Mouse (Mus musculus): ENCODE measurements around the gene Dnah11.

The Dnah11 gene

GRCm38 (mm10) chr12:118085291-118085690 lies 113.6 kb downstream of the Dnah11 start:
- DNase-seq (ENCODE audit: low spot score) = no peak

- DNase-seq (ENCODE audit: low spot score) = no peak
Observed at GRCm38 (mm10) chr12:118084806-118085205, 114.0 kb downstream of the Dnah11 start.

- no peak for DNase-seq (ENCODE audit: low spot score)
Observed at GRCm38 (mm10) chr12:118084134-118084533, 114.7 kb downstream of the Dnah11 start.

GRCm38 (mm10) chr12:118080441-118080840 lies 118.4 kb downstream of the Dnah11 start:
- no peak for DNase-seq (ENCODE audit: low spot score)

GRCm38 (mm10) chr12:118078434-118078989 lies 120.3 kb downstream of the Dnah11 start:
- DNase-seq (ENCODE audit: low spot score) = no peak

- no peak for DNase-seq (ENCODE audit: low spot score)
Observed at GRCm38 (mm10) chr12:118076802-118077201, 122.0 kb downstream of the Dnah11 start.

GRCm38 (mm10) chr12:118072181-118072872 lies 126.5 kb downstream of the Dnah11 start:
- no peak for DNase-seq (ENCODE audit: low spot score)

- DNase-seq (ENCODE audit: low spot score) = no peak
Observed at GRCm38 (mm10) chr12:118071667-118072066, 127.2 kb downstream of the Dnah11 start.

- DNase-seq (ENCODE audit: low spot score) = no peak
Observed at GRCm38 (mm10) chr12:118068785-118069184, 130.1 kb downstream of the Dnah11 start.

- DNase-seq (ENCODE audit: low spot score) = no peak
Observed at GRCm38 (mm10) chr12:118062343-118062742, 136.5 kb downstream of the Dnah11 start.

- no peak for DNase-seq (ENCODE audit: low spot score)
Observed at GRCm38 (mm10) chr12:118056876-118057275, 142.0 kb downstream of the Dnah11 start.

- no peak for DNase-seq (ENCODE audit: low spot score)
Observed at GRCm38 (mm10) chr12:118045381-118045780, 153.5 kb downstream of the Dnah11 start.

- DNase-seq (ENCODE audit: low spot score) = no peak
Observed at GRCm38 (mm10) chr12:118043130-118043647, 155.7 kb downstream of the Dnah11 start.

GRCm38 (mm10) chr12:118042196-118042595 lies 156.6 kb downstream of the Dnah11 start:
- no peak for DNase-seq (ENCODE audit: low spot score)

GRCm38 (mm10) chr12:118034990-118035389 lies 163.9 kb downstream of the Dnah11 start:
- no peak for DNase-seq (ENCODE audit: low spot score)

- no peak for DNase-seq (ENCODE audit: low spot score)
Observed at GRCm38 (mm10) chr12:118025771-118026170, 173.1 kb downstream of the Dnah11 start.

- no peak for DNase-seq (ENCODE audit: low spot score)
Observed at GRCm38 (mm10) chr12:118018936-118019335, 179.9 kb downstream of the Dnah11 start.

- DNase-seq (ENCODE audit: low spot score) = no peak
Observed at GRCm38 (mm10) chr12:118013872-118014271, 185.0 kb downstream of the Dnah11 start.

GRCm38 (mm10) chr12:118011921-118012320 lies 186.9 kb downstream of the Dnah11 start:
- DNase-seq (ENCODE audit: low spot score) = no peak

- DNase-seq (ENCODE audit: low spot score) = no peak
Observed at GRCm38 (mm10) chr12:117994938-117995337, 203.9 kb downstream of the Dnah11 start.

GRCm38 (mm10) chr12:117993499-117993898 lies 205.3 kb downstream of the Dnah11 start:
- DNase-seq (ENCODE audit: low spot score) = peak; percentile 92

GRCm38 (mm10) chr12:117989018-117989828 lies 209.6 kb downstream of the Dnah11 start:
- peak; percentile 68 for DNase-seq (ENCODE audit: low spot score)

- no peak for DNase-seq (ENCODE audit: low spot score)
Observed at GRCm38 (mm10) chr12:117980315-117980714, 218.5 kb downstream of the Dnah11 start.
